Mouse (Mus musculus) frontal cortex, postnatal 25 days (tissue): ENCODE results near the gene Nudt5.

Experiments used
- DNase-seq, 2 experiments: peaks; one replicate each; pipeline ENCODE4 v3.0.0; 2022; ENCODE audit warnings: low spot score in 2 of 2

Gene Nudt5

DNA sequence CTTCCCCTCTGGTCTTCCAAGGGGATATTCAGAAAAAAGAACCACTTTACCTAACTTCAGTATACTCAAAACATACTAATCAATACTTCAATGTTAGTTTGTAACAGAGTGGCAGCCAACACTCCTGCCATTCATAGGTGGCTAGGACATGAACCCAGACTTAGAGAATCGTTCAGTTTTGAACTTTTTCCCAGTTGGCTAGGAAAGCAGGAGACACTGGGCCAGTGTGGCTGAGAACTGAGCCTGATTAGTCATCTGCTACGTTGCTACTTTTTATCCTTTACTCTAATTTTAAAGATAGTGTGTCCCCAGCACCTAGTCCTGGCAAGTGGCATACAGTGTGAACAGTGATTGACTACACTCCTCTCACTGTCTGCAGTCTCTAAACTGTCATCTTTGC, 22.9 kb downstream of the Nudt5 start:
- no peak for DNase-seq

DNA sequence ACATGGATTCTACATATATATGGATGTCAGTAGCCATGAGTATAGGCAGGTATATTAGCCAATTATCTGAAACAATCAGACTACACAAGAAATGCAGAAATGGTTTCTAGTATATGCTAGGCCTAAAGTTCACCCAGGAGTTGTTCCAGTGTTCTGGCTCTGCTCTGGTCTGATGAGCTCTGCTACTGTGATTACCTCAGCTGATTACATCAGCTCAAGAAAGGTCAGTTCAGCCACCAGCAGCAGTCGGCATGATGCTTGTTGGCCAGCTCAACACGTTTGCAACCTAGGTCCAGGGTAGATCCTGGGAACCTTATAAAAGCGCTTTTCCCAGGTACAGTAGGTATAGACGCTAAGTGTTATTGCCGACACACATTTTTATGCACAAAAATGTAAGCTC, 24.9 kb downstream of the Nudt5 start:
- no peak for DNase-seq

DNA sequence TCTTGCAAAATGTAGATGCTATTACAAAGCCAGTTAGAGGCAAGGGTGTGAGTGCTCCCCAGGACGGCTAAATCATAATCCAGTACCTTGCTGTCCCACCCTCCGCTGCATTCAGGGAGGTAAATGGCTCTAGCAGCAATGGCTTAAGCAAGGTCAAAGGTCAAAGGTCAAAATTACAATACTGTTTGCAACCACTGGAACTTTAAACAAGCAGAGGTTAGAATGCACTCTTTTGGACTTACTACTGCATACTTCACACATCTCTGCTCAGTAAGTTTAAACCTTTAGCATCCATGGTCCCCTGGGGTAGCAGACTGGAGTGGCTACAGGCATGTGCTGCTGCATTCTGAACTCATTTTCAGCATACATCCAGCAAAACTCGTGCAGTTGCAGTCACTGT, 32.6 kb downstream of the Nudt5 start:
- DNase-seq: no peak

DNA sequence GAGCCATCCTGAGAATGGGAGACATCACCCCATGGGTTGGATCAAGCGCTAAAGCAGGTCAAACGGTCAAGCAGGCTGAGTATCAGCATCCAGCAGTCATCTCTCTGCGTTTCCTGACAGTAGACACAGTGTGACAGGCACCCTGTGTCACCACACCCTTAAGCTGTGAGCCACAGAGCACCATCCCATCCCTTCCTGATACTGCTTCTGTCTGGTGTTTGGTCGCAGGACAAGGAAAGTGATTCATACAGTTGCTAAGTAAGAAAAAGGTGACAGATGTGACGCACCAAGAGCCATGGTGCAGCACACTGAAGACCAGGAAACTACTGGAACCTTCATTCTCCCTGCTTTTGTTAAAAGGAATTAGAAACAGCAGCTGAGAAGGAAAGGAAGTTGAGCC, 44.0 kb downstream of the Nudt5 start:
- DNase-seq: no peak

DNA sequence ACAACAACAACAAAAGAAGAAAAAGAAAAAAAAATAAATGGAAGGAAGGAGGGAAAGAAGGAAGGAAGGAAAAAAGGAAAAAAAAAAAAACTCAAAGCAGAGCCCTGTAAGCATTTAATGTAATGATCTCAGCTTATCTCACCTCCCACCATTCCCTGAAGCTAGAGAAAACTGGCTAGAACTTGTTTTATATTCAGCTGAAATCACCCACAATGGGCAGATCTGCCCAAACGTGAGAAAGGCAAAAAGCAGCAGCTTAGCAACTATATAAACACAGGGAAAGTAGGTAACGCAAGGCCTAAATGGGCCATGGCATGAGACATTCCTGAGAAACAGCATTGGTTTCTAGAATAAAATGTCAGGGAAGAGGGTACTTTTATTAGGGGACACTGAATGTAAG, 44.6 kb downstream of the Nudt5 start:
- no peak for DNase-seq

DNA sequence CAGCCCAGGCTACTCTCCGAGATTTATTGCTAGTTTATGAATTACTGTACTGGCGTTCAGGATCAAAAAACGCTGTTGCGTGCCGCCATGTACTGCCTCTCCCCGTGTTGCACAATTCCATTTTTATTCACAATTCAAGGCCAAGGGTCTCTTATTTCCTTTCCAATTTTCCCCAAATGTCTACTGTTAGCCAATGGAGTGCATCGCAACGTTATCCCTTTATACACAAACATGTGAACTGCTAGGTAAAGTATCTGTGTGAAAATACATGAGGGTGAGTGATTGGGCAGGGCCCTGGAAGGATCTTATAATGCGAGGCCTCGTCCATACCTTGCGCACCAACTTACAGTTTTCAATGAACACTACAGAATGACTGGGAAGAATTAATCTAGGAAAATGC, 49.5 kb downstream of the Nudt5 start:
- no peak for DNase-seq

DNA sequence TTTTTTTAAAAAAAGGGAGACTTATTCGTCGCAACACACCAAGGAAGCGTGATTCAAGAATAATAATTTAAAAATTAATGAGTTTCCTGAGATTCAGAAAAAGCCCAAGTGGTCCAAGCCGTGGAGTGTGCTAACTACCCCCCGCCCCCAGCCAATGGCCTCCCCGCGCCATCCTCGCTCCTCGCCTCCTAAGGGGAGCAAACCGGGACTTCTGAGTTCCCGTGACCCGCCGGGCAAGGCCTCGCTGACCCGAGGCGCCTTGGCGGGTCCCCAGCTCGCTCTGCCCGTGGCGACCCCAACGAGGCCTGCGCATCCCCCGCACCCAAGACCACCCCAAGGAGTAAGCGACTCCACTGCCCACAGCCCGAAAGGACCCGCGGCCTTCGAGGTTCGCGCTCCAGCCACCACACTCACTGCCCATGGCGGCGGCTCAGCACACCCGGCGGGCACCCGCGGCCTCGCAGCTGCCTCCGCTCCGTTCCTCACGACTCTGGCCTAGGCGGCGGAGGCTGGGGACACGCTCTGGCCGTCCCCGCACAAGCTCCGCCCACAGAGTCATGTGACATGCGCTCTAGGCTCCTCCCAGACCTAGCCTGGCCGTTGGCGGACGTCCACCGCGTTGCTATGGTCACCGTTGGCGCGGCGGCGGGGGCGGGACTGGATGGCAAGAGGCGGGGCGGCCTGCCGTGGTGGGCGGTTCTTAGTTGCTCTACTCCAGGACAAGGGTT, 50.2 kb downstream of the Nudt5 start, which contains the start of gene Sec61a2:
Sec61a2 (minus strand) TSS at position 590 of the 728 bp plus-strand sequence.
- DNase-seq: peak; percentile 98 to 99

DNA sequence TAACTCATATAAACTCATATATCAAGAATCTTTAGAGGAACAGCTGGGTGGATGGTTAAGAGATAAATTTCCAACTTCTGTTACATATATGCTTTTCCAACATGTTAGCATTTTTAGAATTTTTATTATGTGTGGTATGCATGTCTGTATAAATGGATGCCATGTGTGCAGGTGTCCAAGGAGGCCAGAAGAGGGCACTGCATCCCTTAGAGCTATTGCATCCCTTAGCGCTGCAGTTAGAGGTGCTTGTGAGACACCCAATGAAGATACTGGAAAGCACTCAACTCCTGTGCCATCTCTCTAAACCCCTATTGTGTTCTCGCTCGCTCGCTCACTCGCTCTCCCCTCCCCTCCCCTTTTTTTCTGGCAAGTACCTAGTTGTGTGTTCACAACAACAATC, 55.3 kb downstream of the Nudt5 start:
- DNase-seq: no peak

DNA sequence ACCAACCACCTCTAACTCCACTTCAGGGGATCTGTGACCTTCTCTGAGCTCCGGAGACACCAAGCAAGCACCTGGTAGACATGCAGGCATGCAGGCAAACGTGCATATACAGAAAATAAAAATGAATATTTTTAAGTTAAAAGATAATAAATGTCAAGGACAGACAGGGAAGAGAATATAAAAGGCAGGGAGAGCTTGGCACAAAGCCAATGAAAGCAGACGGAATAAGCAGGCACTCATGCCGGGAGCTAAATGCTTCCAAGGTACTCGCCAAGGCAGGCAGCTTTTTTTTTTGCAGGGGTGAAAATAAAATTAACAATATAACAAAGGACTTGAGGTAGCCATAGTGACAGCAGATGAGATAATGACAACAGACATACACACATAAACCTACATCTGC, 61.3 kb downstream of the Nudt5 start:
- DNase-seq: no peak

DNA sequence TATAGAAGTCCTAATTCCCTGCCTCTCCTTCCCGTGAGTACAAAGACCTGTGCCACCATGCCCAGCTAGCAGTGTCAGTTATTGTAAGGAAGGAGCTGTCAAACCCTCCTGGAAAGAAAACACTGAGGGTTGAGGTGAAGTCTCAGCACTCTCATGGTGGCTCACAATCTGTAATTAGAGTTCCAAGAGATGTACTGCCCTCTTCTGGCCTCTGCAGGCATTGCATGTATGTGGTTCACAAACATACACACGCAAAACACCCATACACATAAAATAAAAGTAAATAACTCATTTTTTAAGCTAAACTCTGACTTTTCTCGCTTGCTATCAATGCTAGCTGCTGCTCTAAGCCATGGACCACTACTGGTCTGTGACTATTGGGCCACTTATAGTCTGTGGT, 61.8 kb downstream of the Nudt5 start:
- no peak for DNase-seq

DNA sequence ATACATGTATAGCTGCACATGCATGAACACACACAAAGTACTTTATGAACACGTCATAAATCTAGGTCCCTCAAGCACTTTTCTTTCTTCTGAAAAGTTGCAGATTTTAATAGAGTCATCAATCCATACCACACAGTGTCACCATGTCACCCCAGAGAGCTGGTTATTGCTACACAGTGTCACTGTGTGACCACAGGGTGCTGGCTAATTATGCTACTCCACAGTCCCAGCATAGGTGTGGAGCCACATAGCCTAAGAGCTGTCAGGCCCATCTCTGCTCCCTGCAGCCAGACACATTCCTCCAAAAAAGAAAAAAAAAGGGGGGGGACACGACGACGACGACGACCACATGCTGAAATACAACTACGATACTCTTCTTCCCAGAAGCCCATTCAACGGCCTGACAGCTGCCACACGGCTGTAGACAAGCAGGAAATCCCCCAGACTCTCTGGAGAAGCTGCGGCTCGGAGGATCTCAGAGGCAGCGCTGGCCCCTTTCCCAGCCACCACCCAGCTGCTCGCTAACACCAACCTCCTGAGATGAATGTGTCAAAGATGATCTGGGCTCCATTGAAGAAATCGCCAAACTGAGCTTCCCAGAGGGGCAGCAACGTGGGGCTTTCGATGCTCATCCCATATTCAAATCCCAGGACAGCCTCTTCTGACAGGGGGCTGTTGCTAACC, 66.6 kb downstream of the Nudt5 start:
- no peak for DNase-seq
